Mouse (Mus musculus) ES-Bruce4 (cell line): ENCODE data around the gene B3galt6. TPM values are rescaled to one million over a fixed set of nuclear protein-coding genes. Genes with fewer than 3 reads are reported as not detected.
A peak's percentile ranks its signal among the peaks of the same experiment; 100 is the strongest.

ENCODE experiments used
- H3K27ac ChIP-seq: 2 replicates; pipeline ENCODE4 v1.5.1; 2012; ENCODE audit warnings: low read length, inconsistent platforms; ENCODE audit not compliant: insufficient read depth
- H3K27me3 ChIP-seq: 2 replicates; pipeline ENCODE4 v1.6.1; 2012; ENCODE audit warnings: mild to moderate bottlenecking, low read length, inconsistent platforms; ENCODE audit not compliant: control insufficient read depth, poor library complexity, insufficient read depth, severe bottlenecking
- H3K36me3 ChIP-seq: 2 replicates; pipeline ENCODE4 v1.6.1; 2012; ENCODE audit warnings: inconsistent platforms, mild to moderate bottlenecking, low read length, moderate library complexity; ENCODE audit not compliant: control insufficient read depth, poor library complexity, insufficient read depth, severe bottlenecking
- H3K4me1 ChIP-seq: one replicate; pipeline ENCODE4 v1.8.1; 2011; ENCODE audit warnings: low read length; ENCODE audit not compliant: control insufficient read depth, insufficient read depth
- H3K4me3 ChIP-seq: 2 replicates; pipeline ENCODE4 v1.5.1; 2011; ENCODE audit warnings: low read depth, mild to moderate bottlenecking, low read length
- H3K9ac ChIP-seq: 2 replicates; pipeline ENCODE4 v1.6.1; 2012; ENCODE audit warnings: low read depth, mild to moderate bottlenecking, inconsistent platforms; ENCODE audit not compliant: poor library complexity, severe bottlenecking
- H3K9me3 ChIP-seq: replicated peaks from 2 replicates; pipeline ENCODE4 v1.6.1; 2012; ENCODE audit warnings: mild to moderate bottlenecking, low read length, inconsistent platforms; ENCODE audit not compliant: control insufficient read depth, poor library complexity, insufficient read depth, severe bottlenecking
- CTCF ChIP-seq: IDR thresholded peaks from one replicate; pipeline ENCODE4 v1.8.1; 2011; ENCODE audit warnings: low read depth, low read length
- EP300 ChIP-seq: IDR thresholded peaks from 2 replicates; pipeline ENCODE4 v1.6.1; 2011; ENCODE audit warnings: low read depth, low read length; ENCODE audit not compliant: insufficient read depth
- POLR2A ChIP-seq: IDR thresholded peaks from one replicate; pipeline ENCODE4 v1.8.1; 2011; ENCODE audit warnings: low read length; ENCODE audit not compliant: insufficient read depth
- polyA plus RNA-seq: library from polyadenylated mRNA; stranded (reverse); fragments of >200 nt; gene quantifications from 2 replicates; pipeline ENCODE4 v1.2.4, GENCODE M21; 2011; ENCODE audit warnings: low read depth; ENCODE audit not compliant: missing spikeins, insufficient read depth, insufficient read length

The B3galt6 gene
- polyA plus RNA-seq, 1 experiment: 2.5 TPM

DNA sequence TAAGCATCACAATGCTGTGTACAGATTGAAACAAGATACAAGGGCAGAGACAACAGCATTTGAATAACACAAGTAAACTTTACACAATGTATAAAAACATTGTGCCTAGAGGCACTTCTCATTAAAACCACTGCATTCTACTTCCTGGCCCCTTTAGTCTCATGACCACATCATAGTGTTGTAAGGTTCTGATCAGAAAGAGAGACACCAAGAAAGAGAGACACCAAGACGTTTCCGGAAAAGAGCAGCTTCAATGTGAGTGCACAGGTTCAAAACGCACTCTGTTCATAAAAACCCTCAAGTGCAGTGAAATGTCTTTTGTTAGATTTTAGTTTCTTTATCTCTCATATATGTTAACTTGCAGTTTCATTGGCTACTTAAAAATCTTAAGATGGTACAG is 11.7 kb upstream of the B3galt6 start:
- TF ChIP-seq EP300 (no peak), POLR2A (no peak), CTCF (no peak)
- H3K27ac ChIP-seq: no peak overlapping the region
- H3K36me3 ChIP-seq: peaks cover 62% of the 10 kb centered on the region
- no peaks in the 10 kb centered on the region for H3K4me1 ChIP-seq
- no peaks in the 10 kb centered on the region for H3K9me3 ChIP-seq
- no peaks in the 10 kb centered on the region for H3K27me3 ChIP-seq
- no peak overlapping the region for H3K4me3 ChIP-seq
- no peak overlapping the region for H3K9ac ChIP-seq

DNA sequence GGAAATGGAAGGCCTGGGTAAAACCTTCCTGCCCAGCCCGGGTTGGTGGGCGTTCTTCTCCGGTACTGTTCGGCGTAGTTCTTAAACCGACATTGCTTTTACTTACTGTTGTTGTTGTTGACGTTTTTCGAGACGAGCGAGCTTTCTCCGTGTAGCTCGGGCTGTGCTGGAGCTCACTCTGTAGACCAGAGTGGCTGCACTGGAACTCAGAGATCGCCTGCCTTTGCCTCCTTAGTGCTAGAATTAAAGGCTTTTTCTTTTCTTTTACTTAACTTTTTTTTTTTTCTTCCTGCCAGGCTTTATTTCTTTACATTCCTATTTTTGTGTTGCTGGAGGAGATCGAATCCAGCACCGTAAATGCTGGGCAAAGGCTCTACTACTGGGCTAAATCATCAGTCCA is 1.2 kb upstream of the B3galt6 start:
- Histone ChIP-seq H3K27ac (peak overlapping the region; percentile 39), H3K9me3 (peaks cover 5% of the 10 kb centered on the region), H3K4me1 (no peaks in the 10 kb centered on the region), H3K36me3 (peaks cover 15% of the 10 kb centered on the region), H3K9ac (peak overlapping the region; percentile 77), H3K27me3 (no peaks in the 10 kb centered on the region), H3K4me3 (peak overlapping the region; percentile 87)
- no peak for TF ChIP-seq CTCF

GRCm38 (mm10) chr4:155992906-155993547 is 578 bp upstream of the B3galt6 start:
- Histone ChIP-seq H3K36me3 (peaks cover 13% of the 10 kb centered on the region), H3K4me3 (peak overlapping the region; percentile 87), H3K27ac (peak overlapping the region; percentile 88), H3K27me3 (no peaks in the 10 kb centered on the region), H3K4me1 (no peaks in the 10 kb centered on the region), H3K9me3 (peaks cover 5% of the 10 kb centered on the region), H3K9ac (peak overlapping the region; percentile 77)
- TF ChIP-seq EP300 (no peak), POLR2A (no peak)

DNA sequence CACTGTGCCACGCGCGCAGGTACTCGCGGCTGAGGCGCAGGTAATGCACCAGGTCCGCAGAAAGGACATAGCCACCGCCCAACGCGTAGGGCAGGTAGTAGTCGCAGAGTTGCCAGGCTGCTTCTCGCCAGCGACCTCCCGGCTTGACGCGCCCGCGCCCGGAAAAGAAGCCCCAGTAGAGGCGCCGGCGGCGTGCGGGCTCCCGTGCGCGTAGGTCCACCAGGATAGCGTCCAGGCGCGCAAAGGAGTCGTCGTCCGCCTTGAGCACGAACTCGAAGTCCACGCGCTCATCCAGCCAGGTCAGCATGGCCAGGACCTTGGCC is 580 bp downstream of the B3galt6 start:
- Histone ChIP-seq H3K4me1 (no peaks in the 10 kb centered on the region), H3K36me3 (peaks cover 5% of the 10 kb centered on the region; the same call in 1 of the 2 replicates), H3K27me3 (no peaks in the 10 kb centered on the region), H3K4me3 (peak overlapping the region; percentile 58), H3K27ac (no peak overlapping the region), H3K9me3 (peaks cover 5% of the 10 kb centered on the region), H3K9ac (peak overlapping the region; percentile 71)
- TF ChIP-seq EP300: no peak
- no peak for TF ChIP-seq CTCF
- no peak for TF ChIP-seq POLR2A

- Histone ChIP-seq H3K9ac (peak overlapping the region; percentile 71), H3K4me3 (peak overlapping the region; percentile 58), H3K27ac (no peak overlapping the region), H3K4me1 (no peaks in the 10 kb centered on the region), H3K9me3 (peaks cover 5% of the 10 kb centered on the region), H3K27me3 (no peaks in the 10 kb centered on the region), H3K36me3 (peaks cover 5% of the 10 kb centered on the region; the same call in 1 of the 2 replicates)
- no peak for TF ChIP-seq CTCF
- TF ChIP-seq POLR2A: no peak
- TF ChIP-seq EP300: no peak
Measured at GRCm38 (mm10) chr4:155991211-155991907, 1.1 kb downstream of the B3galt6 start.

- no peak overlapping the region for H3K9ac ChIP-seq
- no peaks in the 10 kb centered on the region for H3K9me3 ChIP-seq
- no peak overlapping the region for H3K27ac ChIP-seq
- H3K27me3 ChIP-seq: no peaks in the 10 kb centered on the region
- H3K36me3 ChIP-seq: no peaks in the 10 kb centered on the region
- H3K4me3 ChIP-seq: no peak overlapping the region
- H3K4me1 ChIP-seq: no peaks in the 10 kb centered on the region
- TF ChIP-seq CTCF: no peak
- no peak for TF ChIP-seq POLR2A
- TF ChIP-seq EP300: no peak
Measured at GRCm38 (mm10) chr4:155983788-155984187, 8.7 kb downstream of the B3galt6 start.
